Mouse (Mus musculus) forebrain, embryonic 14.5 days (tissue): ENCODE measurements around the gene Mapk13. TPM values are rescaled to one million over a fixed set of nuclear protein-coding genes. Genes with fewer than 3 reads are reported as not detected.

Source experiments
- ATAC-seq: fragments of 200-750 bp; cut with Nextera tagmentation; 2 replicates; pipeline ENCODE4 v1.8.0; 2017; ENCODE audit warnings: mild to moderate bottlenecking, moderate library complexity
- DNase-seq: peaks from one replicate; pipeline ENCODE4 v3.0.0-alpha.2; 2015; ENCODE audit warnings: low spot score
- H3K27ac ChIP-seq: fragments of 300-500 bp; sonication (generic); 2 replicates; pipeline ENCODE4 v1.5.1; 2014; ENCODE audit warnings: low read depth, mild to moderate bottlenecking, control low read depth, low read length, moderate library complexity
- H3K27me3 ChIP-seq: fragments of 300-500 bp; sonication (generic); replicated peaks from 2 replicates; pipeline ENCODE4 v1.6.1; 2014; ENCODE audit warnings: low read length, control low read depth, mixed read lengths; ENCODE audit not compliant: control insufficient read depth, insufficient read depth
- H3K36me3 ChIP-seq: fragments of 300-500 bp; sonication (generic); 2 replicates; pipeline ENCODE4 v1.6.1; 2014; ENCODE audit warnings: low read length, control low read depth; ENCODE audit not compliant: control insufficient read depth, insufficient read depth
- H3K4me1 ChIP-seq: fragments of 300-500 bp; sonication (generic); 2 replicates; pipeline ENCODE4 v1.6.1; 2014; ENCODE audit warnings: antibody characterized with exemption, low read length, control low read depth; ENCODE audit not compliant: control insufficient read depth, insufficient read depth
- H3K4me2 ChIP-seq: fragments of 300-500 bp; sonication (generic); 2 replicates; pipeline ENCODE4 v1.6.1; 2014; ENCODE audit warnings: mild to moderate bottlenecking, control low read depth, low read length
- H3K4me3 ChIP-seq: fragments of 300-500 bp; sonication (generic); 2 replicates; pipeline ENCODE4 v1.5.1; 2014; ENCODE audit warnings: low read depth, low read length, control low read depth
- H3K9ac ChIP-seq: fragments of 300-500 bp; sonication (generic); 2 replicates; pipeline ENCODE4 v1.6.1; 2014; ENCODE audit warnings: mild to moderate bottlenecking, low read length, control low read depth, moderate library complexity
- H3K9me3 ChIP-seq: fragments of 300-500 bp; sonication (generic); replicated peaks from 2 replicates; pipeline ENCODE4 v1.6.1; 2016; ENCODE audit warnings: low read length, control low read depth, mixed read lengths; ENCODE audit not compliant: control insufficient read depth
- WGBS: fragments of 180-500 bp; shearing (Covaris S2); extraction: QIAGEN DNeasy Blood & Tissue Kit; methylation state at CpG from one replicate; pipeline ENCODE4 v1.1.7; 2014; 5-methylcytosine and 5-hydroxymethylcytosine counted together
- polyA plus RNA-seq: library from polyadenylated mRNA; unstranded; fragments of >200 nt; fragmentation: Nextera tagmentation; extraction: Ambion mirVana; gene quantifications from 2 replicates; pipeline ENCODE4 v1.2.1, GENCODE M21; 2014

The Mapk13 gene
- polyA plus RNA-seq, 1 experiment from 2014 or later: 0.57 TPM

GRCm38 (mm10) chr17:28801474-28802005 is 32.4 kb downstream of the Mapk13 start:
- WGBS: under 1% methylated on average over 32 of the region's 42 CpGs
- DNase-seq (peak; percentile 100), ATAC-seq (peak; percentile 98)
- Histone ChIP-seq H3K4me1 (peaks cover 16% of the 10 kb centered on the region; the same call in 1 of the 2 replicates), H3K9me3 (no peaks in the 10 kb centered on the region), H3K27me3 (no peaks in the 10 kb centered on the region), H3K36me3 (peaks cover 9% of the 10 kb centered on the region), H3K4me3 (peak overlapping the region; percentile 79), H3K9ac (peak overlapping the region; percentile 99), H3K27ac (peak overlapping the region; percentile 100), H3K4me2 (peak overlapping the region; percentile 98)

- Histone ChIP-seq H3K4me3 (peak overlapping the region; percentile 79), H3K27me3 (no peaks in the 10 kb centered on the region), H3K4me1 (peaks cover 16% of the 10 kb centered on the region; the same call in 1 of the 2 replicates), H3K36me3 (peaks cover 14% of the 10 kb centered on the region), H3K9ac (peak overlapping the region; percentile 74), H3K4me2 (peak overlapping the region; percentile 76), H3K9me3 (no peaks in the 10 kb centered on the region), H3K27ac (peak overlapping the region; percentile 100; the same call in 1 of the 2 replicates)
- WGBS: under 1% methylated on average over 18 of the region's 18 CpGs
- ATAC-seq: no peak
- DNase-seq: peak; percentile 53
Measured at GRCm38 (mm10) chr17:28802006-28802481, 32.9 kb downstream of the Mapk13 start.

- Histone ChIP-seq H3K4me2 (no peak overlapping the region), H3K4me3 (no peak overlapping the region), H3K27me3 (no peaks in the 10 kb centered on the region), H3K9ac (no peak overlapping the region), H3K9me3 (no peaks in the 10 kb centered on the region), H3K4me1 (peaks cover 16% of the 10 kb centered on the region; the same call in 1 of the 2 replicates), H3K36me3 (peaks cover 26% of the 10 kb centered on the region), H3K27ac (no peak overlapping the region)
- WGBS: 96% methylated on average over 1 of the region's 1 CpGs
- DNase-seq (no peak), ATAC-seq (no peak)
Measured at GRCm38 (mm10) chr17:28803316-28803715, 34.2 kb downstream of the Mapk13 start.

- WGBS: 94% methylated on average over 6 of the region's 6 CpGs
- Histone ChIP-seq H3K4me3 (no peak overlapping the region), H3K36me3 (peaks cover 42% of the 10 kb centered on the region), H3K27me3 (no peaks in the 10 kb centered on the region), H3K9me3 (no peaks in the 10 kb centered on the region), H3K9ac (no peak overlapping the region), H3K4me1 (peaks cover 8% of the 10 kb centered on the region; the same call in 1 of the 2 replicates), H3K27ac (no peak overlapping the region), H3K4me2 (no peak overlapping the region)
- ATAC-seq (no peak), DNase-seq (no peak)
Measured at GRCm38 (mm10) chr17:28804973-28805372, 35.9 kb downstream of the Mapk13 start.

- no peak for ATAC-seq
- Histone ChIP-seq H3K36me3 (peaks cover 56% of the 10 kb centered on the region), H3K9ac (no peak overlapping the region), H3K27me3 (no peaks in the 10 kb centered on the region), H3K4me2 (no peak overlapping the region), H3K4me3 (no peak overlapping the region), H3K4me1 (peaks cover 5% of the 10 kb centered on the region; the same call in 1 of the 2 replicates), H3K27ac (no peak overlapping the region), H3K9me3 (no peaks in the 10 kb centered on the region)
- WGBS: 96% methylated on average over 19 of the region's 19 CpGs
- no peak for DNase-seq
Measured at GRCm38 (mm10) chr17:28806770-28807169, 37.7 kb downstream of the Mapk13 start.

GRCm38 (mm10) chr17:28808714-28809113 is 39.6 kb downstream of the Mapk13 start:
- no peaks in the 10 kb centered on the region for H3K27me3 ChIP-seq
- H3K4me2 ChIP-seq: no peak overlapping the region
- H3K4me3 ChIP-seq: no peak overlapping the region
- no peaks in the 10 kb centered on the region for H3K4me1 ChIP-seq
- no peaks in the 10 kb centered on the region for H3K9me3 ChIP-seq
- H3K27ac ChIP-seq: no peak overlapping the region
- DNase-seq: no peak
- H3K36me3 ChIP-seq: peaks cover 70% of the 10 kb centered on the region
- 98% methylated on average over 8 of the region's 8 CpGs for WGBS
- ATAC-seq: no peak
- H3K9ac ChIP-seq: no peak overlapping the region

GRCm38 (mm10) chr17:28809175-28809831 is 40.2 kb downstream of the Mapk13 start:
- ATAC-seq (no peak), DNase-seq (no peak)
- Histone ChIP-seq H3K36me3 (peaks cover 76% of the 10 kb centered on the region), H3K9me3 (no peaks in the 10 kb centered on the region), H3K27me3 (no peaks in the 10 kb centered on the region), H3K4me1 (no peaks in the 10 kb centered on the region), H3K4me2 (no peak overlapping the region), H3K4me3 (no peak overlapping the region), H3K9ac (no peak overlapping the region), H3K27ac (no peak overlapping the region)
- WGBS: 93% methylated on average over 10 of the region's 10 CpGs

GRCm38 (mm10) chr17:28812345-28812744 is 43.2 kb downstream of the Mapk13 start:
- no peak for DNase-seq
- Histone ChIP-seq H3K36me3 (peaks cover 85% of the 10 kb centered on the region), H3K27me3 (no peaks in the 10 kb centered on the region), H3K4me3 (no peak overlapping the region), H3K9ac (no peak overlapping the region), H3K9me3 (no peaks in the 10 kb centered on the region), H3K4me2 (no peak overlapping the region), H3K4me1 (no peaks in the 10 kb centered on the region), H3K27ac (no peak overlapping the region)
- 96% methylated on average over 10 of the region's 10 CpGs for WGBS
- no peak for ATAC-seq

- ATAC-seq: no peak
- no peaks in the 10 kb centered on the region for H3K27me3 ChIP-seq
- no peak overlapping the region for H3K9ac ChIP-seq
- no peak for DNase-seq
- H3K4me3 ChIP-seq: no peak overlapping the region
- no peak overlapping the region for H3K4me2 ChIP-seq
- H3K27ac ChIP-seq: no peak overlapping the region
- WGBS: 93% methylated on average over 18 of the region's 18 CpGs
- H3K36me3 ChIP-seq: peaks cover 87% of the 10 kb centered on the region
- no peaks in the 10 kb centered on the region for H3K4me1 ChIP-seq
- no peaks in the 10 kb centered on the region for H3K9me3 ChIP-seq
Measured at GRCm38 (mm10) chr17:28814529-28815097, 45.5 kb downstream of the Mapk13 start.
